Mouse (Mus musculus): ENCODE measurements around the gene Ntm. TPM values are rescaled to one million over a fixed set of nuclear protein-coding genes. Genes with fewer than 3 reads are reported as not detected.

The Ntm gene
- total RNA-seq, 2 experiments from 2014 or later: not detected

GRCm38 (mm10) chr9:29227747-29228146 is 735.2 kb downstream of the Ntm start:
- no peak for ATAC-seq (replicated peaks; ENCODE audit: low FRiP score, poor library complexity, severe bottlenecking)

GRCm38 (mm10) chr9:29222915-29223545 is 739.9 kb downstream of the Ntm start:
- no peak for ATAC-seq (replicated peaks; ENCODE audit: low FRiP score, poor library complexity, severe bottlenecking)

- no peak for ATAC-seq (replicated peaks; ENCODE audit: low FRiP score, poor library complexity, severe bottlenecking)
Observed at GRCm38 (mm10) chr9:29220941-29221615, 741.9 kb downstream of the Ntm start.

- ATAC-seq (replicated peaks; ENCODE audit: low FRiP score, poor library complexity, severe bottlenecking): no peak
Observed at GRCm38 (mm10) chr9:29220493-29220892, 742.4 kb downstream of the Ntm start.

- ATAC-seq (replicated peaks; ENCODE audit: low FRiP score, poor library complexity, severe bottlenecking): no peak
Observed at GRCm38 (mm10) chr9:29217951-29218350, 745.0 kb downstream of the Ntm start.

GRCm38 (mm10) chr9:29216528-29216927 is 746.4 kb downstream of the Ntm start:
- no peak for ATAC-seq (replicated peaks; ENCODE audit: low FRiP score, poor library complexity, severe bottlenecking)

- ATAC-seq (replicated peaks; ENCODE audit: low FRiP score, poor library complexity, severe bottlenecking): no peak
Observed at GRCm38 (mm10) chr9:29215796-29216195, 747.1 kb downstream of the Ntm start.

- ATAC-seq (replicated peaks; ENCODE audit: low FRiP score, poor library complexity, severe bottlenecking): no peak
Observed at GRCm38 (mm10) chr9:29215241-29215640, 747.7 kb downstream of the Ntm start.

- no peak for ATAC-seq (replicated peaks; ENCODE audit: low FRiP score, poor library complexity, severe bottlenecking)
Observed at GRCm38 (mm10) chr9:29209243-29209642, 753.7 kb downstream of the Ntm start.

GRCm38 (mm10) chr9:29208142-29208541 is 754.8 kb downstream of the Ntm start:
- ATAC-seq (replicated peaks; ENCODE audit: low FRiP score, poor library complexity, severe bottlenecking): no peak

GRCm38 (mm10) chr9:29205680-29206079 is 757.3 kb downstream of the Ntm start:
- ATAC-seq (replicated peaks; ENCODE audit: low FRiP score, poor library complexity, severe bottlenecking): no peak

- no peak for ATAC-seq (replicated peaks; ENCODE audit: low FRiP score, poor library complexity, severe bottlenecking)
Observed at GRCm38 (mm10) chr9:29202196-29202595, 760.7 kb downstream of the Ntm start.

GRCm38 (mm10) chr9:29201163-29202053 is 761.5 kb downstream of the Ntm start:
- no peak for ATAC-seq (replicated peaks; ENCODE audit: low FRiP score, poor library complexity, severe bottlenecking)

- no peak for ATAC-seq (replicated peaks; ENCODE audit: low FRiP score, poor library complexity, severe bottlenecking)
Observed at GRCm38 (mm10) chr9:29197046-29197445, 765.9 kb downstream of the Ntm start.

GRCm38 (mm10) chr9:29194265-29194664 is 768.7 kb downstream of the Ntm start:
- ATAC-seq (replicated peaks; ENCODE audit: low FRiP score, poor library complexity, severe bottlenecking): no peak

- ATAC-seq (replicated peaks; ENCODE audit: low FRiP score, poor library complexity, severe bottlenecking): no peak
Observed at GRCm38 (mm10) chr9:29183011-29183410, 779.9 kb downstream of the Ntm start.

- no peak for ATAC-seq (replicated peaks; ENCODE audit: low FRiP score, poor library complexity, severe bottlenecking)
Observed at GRCm38 (mm10) chr9:29181661-29182060, 781.3 kb downstream of the Ntm start.

GRCm38 (mm10) chr9:29165731-29166130 is 797.2 kb downstream of the Ntm start:
- ATAC-seq (replicated peaks; ENCODE audit: low FRiP score, poor library complexity, severe bottlenecking): no peak

GRCm38 (mm10) chr9:29161059-29161642 is 801.8 kb downstream of the Ntm start:
- ATAC-seq (replicated peaks; ENCODE audit: low FRiP score, poor library complexity, severe bottlenecking): no peak

- no peak for ATAC-seq (replicated peaks; ENCODE audit: low FRiP score, poor library complexity, severe bottlenecking)
Observed at GRCm38 (mm10) chr9:29145901-29146300, 817.0 kb downstream of the Ntm start.

Measured in erythroid progenitor cell, adult 5-6 weeks (primary cell).